Mouse (Mus musculus) stomach, embryonic 15.5 days (tissue): ENCODE data around the gene Maml1. TPM values are rescaled to one million over a fixed set of nuclear protein-coding genes. Genes with fewer than 3 reads are reported as not detected.

Source experiments
- ATAC-seq: fragments of 200-750 bp; cut with Nextera tagmentation; 2 replicates; pipeline ENCODE4 v1.8.0; 2017; ENCODE audit warnings: low read depth, moderate number of reproducible peaks, moderate TSS enrichment; ENCODE audit not compliant: insufficient read depth, low FRiP score
- H3K27ac ChIP-seq: fragments of 300-500 bp; sonication (generic); 2 replicates; pipeline ENCODE4 v1.5.1; 2015; ENCODE audit warnings: mild to moderate bottlenecking, inconsistent platforms
- H3K27me3 ChIP-seq: fragments of 300-500 bp; sonication (generic); replicated peaks from 2 replicates; pipeline ENCODE4 v1.6.1; 2015; ENCODE audit warnings: inconsistent platforms
- H3K36me3 ChIP-seq: fragments of 300-500 bp; sonication (generic); 2 replicates; pipeline ENCODE4 v1.6.1; 2015; ENCODE audit warnings: inconsistent platforms
- H3K4me1 ChIP-seq: fragments of 300-500 bp; sonication (generic); 2 replicates; pipeline ENCODE4 v1.6.1; 2015; ENCODE audit warnings: inconsistent platforms
- H3K4me2 ChIP-seq: fragments of 300-500 bp; sonication (generic); 2 replicates; pipeline ENCODE4 v1.6.1; 2015; ENCODE audit warnings: mild to moderate bottlenecking, inconsistent platforms
- H3K4me3 ChIP-seq: fragments of 300-500 bp; sonication (generic); replicated peaks from 2 replicates; pipeline ENCODE4 v1.5.1; 2015; ENCODE audit warnings: inconsistent platforms
- H3K9ac ChIP-seq: fragments of 300-500 bp; sonication (generic); 2 replicates; pipeline ENCODE4 v1.6.1; 2015; ENCODE audit warnings: inconsistent platforms
- H3K9me3 ChIP-seq: fragments of 300-500 bp; sonication (generic); 2 replicates; pipeline ENCODE4 v1.6.1; 2016; ENCODE audit warnings: inconsistent platforms
- WGBS: fragments of 180-500 bp; shearing (Covaris S2); methylation state at CpG from one replicate; pipeline ENCODE4 v1.1.7; 2015; 5-methylcytosine and 5-hydroxymethylcytosine counted together
- polyA plus RNA-seq: library from polyadenylated mRNA; unstranded; fragments of >200 nt; fragmentation: Nextera tagmentation; extraction: Ambion mirVana; gene quantifications from 2 replicates; pipeline ENCODE4 v1.2.1, GENCODE M21; 2015

The Maml1 gene
- polyA plus RNA-seq, 1 experiment from 2014 or later, result 5.0 TPM

GRCm38 (mm10) chr11:50236937-50237835 lies 54.9 kb downstream of the Maml1 start:
- Histone ChIP-seq H3K9ac (0 out of 2 replicates have a peak overlapping the region, but pooled peaks have one; percentile 8), H3K4me1 (peaks cover 13% of the 10 kb centered on the region), H3K27me3 (peaks cover 16% of the 10 kb centered on the region; the same call in 1 of the 2 replicates), H3K9me3 (no peaks in the 10 kb centered on the region), H3K36me3 (peaks cover 25% of the 10 kb centered on the region), H3K4me3 (peak overlapping the region; percentile 52), H3K27ac (no peak overlapping the region; the same call in 1 of the 2 replicates), H3K4me2 (peak overlapping the region; percentile 92)
- WGBS, result 2% methylated on average over 66 of the region's 66 CpGs
- peak; percentile 17 for ATAC-seq

DNA sequence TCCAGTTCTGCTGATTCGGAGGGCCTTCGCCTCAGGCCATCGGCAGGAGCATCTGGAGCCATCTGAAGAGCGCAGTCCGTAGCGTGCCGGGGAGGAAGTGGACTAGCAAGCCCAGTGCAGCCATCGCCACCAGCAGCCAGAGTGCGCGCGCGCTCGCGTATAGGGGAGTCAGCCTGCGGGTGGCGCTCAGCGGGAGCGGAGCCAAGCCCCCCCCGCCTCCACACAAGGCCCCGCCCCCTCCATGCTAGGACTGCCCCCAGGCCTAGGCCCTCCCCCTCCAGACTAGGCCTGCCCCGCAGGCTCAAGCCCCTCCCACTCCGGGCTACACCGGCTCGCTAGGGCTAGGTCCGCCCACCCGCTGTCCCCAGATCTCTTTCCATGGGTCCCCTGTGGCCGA lies 55.6 kb downstream of the Maml1 start:
- Histone ChIP-seq H3K36me3 (peaks cover 25% of the 10 kb centered on the region), H3K27ac (peak overlapping the region; percentile 5), H3K9me3 (no peaks in the 10 kb centered on the region), H3K27me3 (peaks cover 16% of the 10 kb centered on the region; the same call in 1 of the 2 replicates), H3K9ac (0 out of 2 replicates have a peak overlapping the region, but pooled peaks have one; percentile 8), H3K4me2 (peak overlapping the region; percentile 92), H3K4me1 (peaks cover 13% of the 10 kb centered on the region), H3K4me3 (peak overlapping the region; percentile 52)
- peak; percentile 93 for ATAC-seq
- under 1% methylated on average over 26 of the region's 27 CpGs for WGBS

DNA sequence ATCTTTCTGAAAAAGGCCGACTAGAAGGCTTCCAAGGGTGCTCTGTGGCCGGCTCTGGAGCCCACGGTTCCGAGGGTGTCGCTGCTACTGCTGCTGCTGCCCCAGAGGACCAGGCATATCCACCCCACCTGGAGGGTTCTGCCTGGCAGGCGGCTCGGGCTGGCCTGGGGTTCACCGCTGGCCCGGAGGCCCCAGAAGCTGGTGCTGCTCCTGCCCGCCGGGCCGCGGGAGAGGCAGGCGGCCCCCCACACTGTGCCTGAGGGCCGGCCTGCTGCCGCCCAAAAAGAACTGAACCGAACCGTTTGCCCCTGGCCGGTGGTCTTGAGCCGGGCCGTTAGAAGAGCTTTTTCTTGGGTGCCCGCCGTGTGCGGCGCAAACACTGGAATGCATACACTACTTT lies 57.5 kb downstream of the Maml1 start:
- Histone ChIP-seq H3K9ac (no peak overlapping the region), H3K36me3 (peaks cover 25% of the 10 kb centered on the region), H3K27ac (no peak overlapping the region), H3K27me3 (peaks cover 16% of the 10 kb centered on the region; the same call in 1 of the 2 replicates), H3K4me2 (no peak overlapping the region), H3K4me3 (no peak overlapping the region), H3K9me3 (no peaks in the 10 kb centered on the region), H3K4me1 (peaks cover 27% of the 10 kb centered on the region)
- 96% methylated on average over 23 of the region's 25 CpGs for WGBS
- ATAC-seq, result no peak

GRCm38 (mm10) chr11:50233993-50234392 lies 58.1 kb downstream of the Maml1 start:
- H3K36me3 ChIP-seq, result peaks cover 25% of the 10 kb centered on the region
- no peak overlapping the region for H3K4me2 ChIP-seq
- WGBS, result 83% methylated on average over 11 of the region's 11 CpGs
- H3K9me3 ChIP-seq, result no peaks in the 10 kb centered on the region
- H3K9ac ChIP-seq, result no peak overlapping the region
- no peak overlapping the region for H3K27ac ChIP-seq
- H3K4me1 ChIP-seq, result peaks cover 31% of the 10 kb centered on the region
- peaks cover 16% of the 10 kb centered on the region; the same call in 1 of the 2 replicates for H3K27me3 ChIP-seq
- no peak overlapping the region for H3K4me3 ChIP-seq
- ATAC-seq, result no peak

DNA sequence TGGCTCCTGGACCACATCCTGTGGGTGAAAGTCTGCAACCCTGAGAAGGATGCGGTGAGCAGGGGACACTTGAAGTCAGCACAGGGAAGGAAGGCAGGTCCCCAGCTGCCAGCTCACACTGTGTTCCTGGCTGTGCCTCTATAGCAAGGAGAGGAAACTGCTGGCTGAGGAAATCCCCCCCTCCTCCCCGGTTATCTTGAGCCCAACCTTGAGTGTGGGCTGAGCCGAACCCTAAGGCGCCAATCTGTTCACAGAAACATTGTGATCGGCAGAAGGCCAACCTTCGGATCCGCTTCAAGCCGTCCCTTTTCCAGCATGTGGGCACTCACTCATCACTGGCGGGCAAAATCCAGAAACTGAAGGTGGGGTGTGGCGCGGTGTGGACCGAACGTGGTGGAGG lies 59.1 kb downstream of the Maml1 start:
- Histone ChIP-seq H3K4me1 (peaks cover 38% of the 10 kb centered on the region), H3K36me3 (peaks cover 25% of the 10 kb centered on the region), H3K4me3 (no peak overlapping the region), H3K4me2 (no peak overlapping the region), H3K9me3 (no peaks in the 10 kb centered on the region), H3K27ac (no peak overlapping the region), H3K9ac (no peak overlapping the region), H3K27me3 (peaks cover 10% of the 10 kb centered on the region; the same call in 1 of the 2 replicates)
- WGBS, result 95% methylated on average over 13 of the region's 13 CpGs
- ATAC-seq, result no peak

DNA sequence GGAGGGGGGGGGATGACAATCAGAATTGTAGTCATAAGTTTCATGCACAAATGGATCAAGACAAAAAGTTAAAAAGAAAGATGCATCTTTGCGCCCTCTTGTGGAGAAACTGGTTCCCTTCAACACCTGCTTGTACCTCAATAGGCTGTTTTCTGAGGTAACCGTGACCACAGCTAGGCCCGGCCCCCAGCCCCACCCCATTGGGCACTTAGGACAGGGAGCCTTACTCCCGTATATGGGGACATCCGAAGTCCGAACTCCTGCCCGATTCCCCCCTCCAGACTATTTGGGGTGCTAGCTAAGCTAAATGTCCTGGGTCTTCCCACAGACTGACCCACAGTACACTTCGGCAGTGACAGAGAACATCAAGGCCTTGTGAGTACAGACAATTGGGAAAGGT lies 60.7 kb downstream of the Maml1 start:
- Histone ChIP-seq H3K9ac (no peak overlapping the region), H3K4me1 (peaks cover 37% of the 10 kb centered on the region), H3K4me3 (peak overlapping the region; percentile 23; the same call in 1 of the 2 replicates), H3K4me2 (peak overlapping the region; percentile 49; the same call in 1 of the 2 replicates), H3K27ac (no peak overlapping the region), H3K27me3 (no peaks in the 10 kb centered on the region), H3K36me3 (peaks cover 25% of the 10 kb centered on the region), H3K9me3 (no peaks in the 10 kb centered on the region)
- 22% methylated on average over 8 of the region's 8 CpGs for WGBS
- ATAC-seq, result 0 out of 2 replicates have a peak, but pooled peaks have one; percentile 23

GRCm38 (mm10) chr11:50230481-50231304 lies 61.4 kb downstream of the Maml1 start:
- no peaks in the 10 kb centered on the region for H3K9me3 ChIP-seq
- no peaks in the 10 kb centered on the region for H3K27me3 ChIP-seq
- 40% methylated on average over 45 of the region's 45 CpGs for WGBS
- peaks cover 40% of the 10 kb centered on the region for H3K4me1 ChIP-seq
- H3K27ac ChIP-seq, result no peak overlapping the region
- H3K36me3 ChIP-seq, result peaks cover 25% of the 10 kb centered on the region
- no peak for ATAC-seq
- peak overlapping the region; percentile 49 for H3K4me2 ChIP-seq
- no peak overlapping the region for H3K9ac ChIP-seq
- H3K4me3 ChIP-seq, result peak overlapping the region; percentile 23

DNA sequence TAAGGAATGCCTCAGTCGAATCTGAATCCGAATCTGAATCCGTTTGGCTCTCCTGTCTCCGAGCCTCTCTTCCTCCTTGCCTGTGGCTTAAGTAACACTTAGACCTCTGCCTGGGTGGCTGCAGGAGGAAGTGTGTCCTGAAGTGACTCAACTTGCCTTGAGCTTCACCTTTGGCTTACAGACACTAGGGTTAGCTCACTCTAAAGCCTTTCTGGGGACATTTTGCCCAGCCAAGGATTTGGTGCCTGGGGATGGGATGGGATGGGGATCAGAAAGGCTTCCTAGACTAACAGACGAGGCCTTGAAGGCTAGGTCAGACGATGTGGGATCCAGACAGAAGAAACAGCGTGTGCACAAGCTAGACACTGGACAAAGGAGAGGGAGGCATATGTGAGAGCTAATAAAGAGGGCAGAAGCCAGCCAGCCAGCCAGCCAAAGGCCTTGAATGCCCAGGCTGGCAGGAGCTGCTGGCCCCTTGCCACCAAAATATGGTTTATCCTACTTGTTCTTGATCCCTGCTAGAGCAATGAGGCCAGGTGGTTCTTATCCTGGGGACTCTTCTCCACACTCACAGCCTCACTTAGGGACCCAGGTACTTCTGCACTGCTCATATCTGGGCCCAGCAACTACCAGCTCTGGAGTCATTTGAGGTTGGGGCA lies 62.7 kb downstream of the Maml1 start:
- no peak for ATAC-seq
- Histone ChIP-seq H3K4me2 (no peak overlapping the region), H3K9me3 (no peaks in the 10 kb centered on the region), H3K4me3 (no peak overlapping the region), H3K9ac (no peak overlapping the region), H3K4me1 (peaks cover 40% of the 10 kb centered on the region), H3K36me3 (peaks cover 21% of the 10 kb centered on the region), H3K27ac (no peak overlapping the region), H3K27me3 (no peaks in the 10 kb centered on the region)
- WGBS, result 50% methylated on average over 7 of the region's 7 CpGs

DNA sequence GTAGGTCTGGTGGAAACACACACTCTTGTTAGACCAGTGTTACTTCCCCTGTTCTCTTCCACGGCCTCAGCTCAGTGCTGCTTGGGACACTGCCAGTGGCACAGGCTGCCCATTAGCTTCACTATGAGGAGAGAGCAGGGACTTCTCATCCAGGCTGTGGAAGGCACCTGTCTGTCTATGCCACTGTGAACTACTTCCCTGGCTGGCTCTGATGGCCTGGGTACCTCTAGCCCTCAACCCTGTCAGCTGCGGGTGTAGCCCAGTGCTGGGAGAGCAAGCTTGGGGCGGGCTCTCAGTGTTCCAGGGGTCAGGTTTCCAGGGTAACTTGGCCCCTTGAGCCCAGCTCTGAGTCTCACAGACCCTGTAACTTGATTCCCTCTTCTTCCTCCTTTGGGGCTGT lies 63.3 kb downstream of the Maml1 start:
- Histone ChIP-seq H3K4me3 (no peak overlapping the region), H3K9me3 (no peaks in the 10 kb centered on the region), H3K4me1 (peaks cover 45% of the 10 kb centered on the region), H3K9ac (no peak overlapping the region), H3K27me3 (no peaks in the 10 kb centered on the region), H3K27ac (no peak overlapping the region), H3K36me3 (peaks cover 15% of the 10 kb centered on the region), H3K4me2 (no peak overlapping the region)
- 45% methylated on average over 3 of the region's 3 CpGs for WGBS
- ATAC-seq, result no peak

DNA sequence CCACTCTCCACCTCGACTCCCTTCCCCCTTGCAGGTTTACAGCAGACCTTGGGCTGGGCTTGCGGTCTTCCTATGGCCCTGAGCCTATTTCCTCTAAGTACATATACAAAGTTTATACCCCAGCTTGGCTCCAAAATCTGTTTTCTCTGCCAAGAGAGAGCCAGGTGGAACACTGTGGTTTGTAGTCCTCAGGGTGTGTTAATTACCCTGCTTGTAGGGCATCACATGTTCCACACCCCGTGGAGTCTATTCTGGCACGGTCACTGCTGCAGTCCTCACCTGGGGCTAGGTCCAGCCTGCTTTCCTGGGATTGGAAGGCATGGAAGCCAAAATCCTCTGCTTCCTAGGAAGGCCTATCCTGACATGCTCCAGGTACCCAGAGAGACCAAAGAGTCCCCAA lies 64.4 kb downstream of the Maml1 start:
- H3K4me1 ChIP-seq, result peaks cover 45% of the 10 kb centered on the region
- 87% methylated on average over 4 of the region's 4 CpGs for WGBS
- no peak overlapping the region for H3K9ac ChIP-seq
- no peak overlapping the region for H3K4me3 ChIP-seq
- no peak overlapping the region for H3K27ac ChIP-seq
- H3K36me3 ChIP-seq, result peaks cover 5% of the 10 kb centered on the region; the same call in 1 of the 2 replicates
- no peak overlapping the region for H3K4me2 ChIP-seq
- no peak for ATAC-seq
- H3K27me3 ChIP-seq, result no peaks in the 10 kb centered on the region
- H3K9me3 ChIP-seq, result no peaks in the 10 kb centered on the region

DNA sequence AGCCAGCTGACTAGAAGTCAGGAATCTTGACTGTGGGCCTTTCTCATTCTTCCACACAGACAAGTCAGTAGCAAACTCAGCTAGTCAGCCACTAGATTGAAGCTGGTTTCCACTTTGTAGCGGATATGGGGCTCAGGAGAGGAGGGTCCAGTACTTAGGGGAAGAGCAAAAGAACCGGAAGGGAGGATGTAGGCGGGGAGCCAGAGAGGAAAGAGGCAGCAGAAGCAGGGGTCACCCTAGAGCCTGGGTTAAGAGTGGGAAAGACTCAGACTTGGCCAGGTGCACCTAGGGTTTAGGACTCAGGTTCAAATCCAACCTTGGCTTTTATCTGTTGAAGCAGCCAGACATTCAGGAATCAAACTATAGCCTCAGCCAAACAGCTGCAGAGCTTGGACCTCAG lies 64.9 kb downstream of the Maml1 start:
- H3K4me3 ChIP-seq, result peak overlapping the region; percentile 86; the same call in 1 of the 2 replicates
- ATAC-seq, result no peak
- H3K36me3 ChIP-seq, result no peaks in the 10 kb centered on the region
- no peaks in the 10 kb centered on the region for H3K27me3 ChIP-seq
- peak overlapping the region; percentile 86; the same call in 1 of the 2 replicates for H3K27ac ChIP-seq
- 0 out of 2 replicates have a peak overlapping the region, but pooled peaks have one; percentile 94 for H3K4me2 ChIP-seq
- H3K9ac ChIP-seq, result no peak overlapping the region
- H3K9me3 ChIP-seq, result no peaks in the 10 kb centered on the region
- H3K4me1 ChIP-seq, result peaks cover 45% of the 10 kb centered on the region
- 64% methylated on average over 3 of the region's 3 CpGs for WGBS
